Mouse (Mus musculus): ENCODE data around the gene Morc2a.
"Not testable (repeated sequence)": the region's sequence is repeated elsewhere in the genome, so short reads cannot be mapped to it uniquely, and the experiment has no call there.

Morc2a gene

DNA sequence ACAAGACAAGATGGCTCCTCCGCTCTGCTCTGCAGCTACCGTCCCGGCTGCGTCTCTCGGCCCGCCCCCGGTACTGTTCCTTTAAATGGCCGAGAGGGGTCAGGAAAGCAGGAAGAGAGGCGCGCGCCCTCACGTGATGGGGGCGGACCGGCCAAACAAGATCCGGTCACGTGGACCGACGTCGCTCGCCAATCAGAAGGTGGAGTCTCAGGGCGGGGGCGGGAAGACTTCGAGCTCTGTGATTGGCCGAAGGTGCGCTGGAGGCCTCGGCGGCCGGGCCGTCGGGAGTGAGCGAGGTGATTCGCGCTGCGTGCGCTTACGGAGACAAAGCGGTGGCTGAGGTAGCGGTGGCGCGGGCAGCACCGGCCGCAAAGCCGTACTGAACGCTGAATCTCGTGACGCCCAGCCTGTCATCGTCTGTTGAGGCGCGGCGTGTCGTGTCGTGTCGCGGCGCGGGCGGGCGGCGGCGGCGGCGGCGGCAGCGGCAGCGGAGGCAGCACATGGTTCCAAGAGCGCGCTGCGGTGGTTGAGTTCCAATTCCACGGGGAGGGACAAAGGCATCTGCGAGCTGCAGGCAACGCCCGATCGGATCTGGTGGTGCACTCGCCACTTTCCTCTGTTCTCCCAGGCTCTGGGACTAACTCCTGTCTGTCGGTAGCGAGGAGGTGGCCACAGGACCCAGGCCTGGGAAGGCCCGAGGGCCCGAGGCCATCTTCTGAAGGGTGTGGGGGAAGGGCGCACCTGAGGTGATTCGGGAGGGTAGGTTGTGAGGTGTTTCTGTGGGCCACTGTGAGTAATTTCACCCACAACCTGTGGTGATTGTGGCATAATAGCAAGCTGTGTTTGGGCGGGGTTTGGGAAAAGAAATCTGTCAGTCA is at the start of gene Morc2a:
Gene Morc2a, plus strand, starts transcription at position 228 of the 878 bp plus-strand sequence.
- peak; percentile 95 for DNase-seq (ENCODE audit: low spot score)

DNA sequence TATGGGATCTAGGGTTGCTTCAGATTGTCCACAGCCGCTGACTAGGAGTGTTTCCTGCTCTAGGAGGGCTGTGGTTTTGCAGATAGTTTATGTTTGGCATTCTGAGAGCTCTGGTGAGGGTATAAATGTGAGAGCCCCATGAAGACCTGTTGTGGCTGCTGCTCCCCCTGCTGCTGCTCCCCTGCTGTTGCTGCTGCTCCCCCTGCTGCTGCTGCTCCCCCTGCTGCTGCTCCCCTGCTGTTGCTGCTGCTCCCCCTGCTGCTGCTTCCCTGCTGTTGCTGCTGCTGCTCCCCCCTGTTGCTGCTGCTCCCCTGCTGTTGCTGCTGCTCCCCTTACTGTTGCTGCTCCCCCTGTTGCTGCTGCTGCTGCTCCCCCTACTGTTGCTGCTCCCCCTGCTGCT is 47.0 kb upstream of the Morc2a start:
- DNase-seq (ENCODE audit: low spot score), result not testable (repeated sequence)

GRCm38 (mm10) chr11:3602687-3603086 is 46.3 kb upstream of the Morc2a start:
- peak; percentile 24 for DNase-seq (ENCODE audit: low spot score)

GRCm38 (mm10) chr11:3606456-3606855 is 42.5 kb upstream of the Morc2a start:
- DNase-seq (ENCODE audit: low spot score), result no peak

DNA sequence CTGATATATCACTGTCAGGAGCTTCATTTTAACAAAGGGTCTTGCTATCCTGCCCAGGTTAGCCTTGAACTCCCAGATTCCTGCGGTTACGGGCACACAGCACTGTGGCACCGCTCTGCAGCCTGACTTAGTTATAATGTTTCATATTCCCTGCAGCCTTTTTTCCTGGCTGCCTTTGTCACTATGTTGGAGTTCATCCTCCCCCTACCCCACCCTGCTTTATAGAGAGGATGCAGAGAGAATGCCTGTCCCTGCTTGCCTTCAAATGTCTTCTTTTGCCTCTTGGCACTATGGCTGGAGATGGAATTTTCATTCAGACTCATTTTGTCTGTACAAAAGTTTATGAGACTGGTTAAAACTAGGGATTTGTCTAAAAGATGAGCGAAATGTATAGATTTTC is 33.4 kb upstream of the Morc2a start:
- no peak for DNase-seq (ENCODE audit: low spot score)

DNA sequence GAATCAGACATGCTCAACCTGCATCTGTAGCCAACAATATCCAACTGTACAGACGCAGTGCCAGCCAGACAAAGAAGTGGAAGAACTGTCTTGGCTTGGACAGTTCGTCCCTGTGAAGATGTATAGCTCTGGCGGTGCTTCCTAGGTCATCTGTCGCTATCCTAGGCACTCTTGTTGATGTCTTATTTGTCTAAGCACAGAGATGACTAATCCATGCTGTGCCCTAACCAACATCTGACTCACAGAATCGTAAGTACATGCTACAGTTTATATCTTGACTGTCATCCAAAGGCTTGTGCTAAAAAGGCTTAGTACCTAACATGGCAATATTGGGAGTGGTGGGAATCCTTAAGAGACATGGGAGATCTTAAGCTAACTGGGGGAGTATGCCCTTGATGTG is 26.2 kb upstream of the Morc2a start:
- DNase-seq (ENCODE audit: low spot score), result no peak

GRCm38 (mm10) chr11:3624391-3625027 is 24.5 kb upstream of the Morc2a start:
- DNase-seq (ENCODE audit: low spot score), result no peak

- DNase-seq (ENCODE audit: low spot score), result peak; percentile 25
Measured at GRCm38 (mm10) chr11:3628999-3629491, 19.9 kb upstream of the Morc2a start.

- peak; percentile 9 for DNase-seq (ENCODE audit: low spot score)
Measured at GRCm38 (mm10) chr11:3633269-3633668, 15.7 kb upstream of the Morc2a start.

- no peak for DNase-seq (ENCODE audit: low spot score)
Measured at GRCm38 (mm10) chr11:3647688-3648087, 1.3 kb upstream of the Morc2a start.

DNA sequence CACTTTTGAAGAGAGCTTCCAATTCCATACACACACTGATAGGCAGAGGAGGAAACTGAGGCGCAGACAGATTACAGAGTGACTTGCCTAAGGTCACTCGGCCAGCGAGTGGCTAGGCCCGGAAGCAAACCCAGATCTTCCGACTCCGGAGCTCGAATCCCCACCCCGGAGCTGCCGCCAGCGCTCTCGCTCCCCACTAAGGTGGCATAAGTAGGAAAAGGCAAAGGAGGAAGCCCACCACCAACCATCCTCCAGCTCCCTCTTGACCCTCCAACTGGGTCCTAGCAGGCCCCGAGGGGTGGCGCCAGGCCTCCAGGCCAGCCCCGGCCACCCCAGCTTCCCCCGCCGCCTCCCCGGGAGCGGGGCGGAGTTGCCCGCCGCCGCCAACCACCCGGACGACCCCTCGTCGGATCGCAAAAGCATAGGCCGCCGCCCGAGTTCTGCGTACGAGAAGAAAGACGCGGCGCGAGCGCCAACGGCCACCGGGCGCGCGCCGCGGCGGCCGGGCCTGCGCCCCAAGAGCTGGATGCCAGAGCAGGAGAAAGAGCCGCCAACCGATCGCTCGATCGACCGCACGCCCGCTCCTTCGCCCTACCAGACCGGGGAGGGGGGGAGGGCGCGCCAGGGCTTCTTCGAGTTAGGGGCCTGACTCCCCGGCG is 557 bp upstream of the Morc2a start:
- DNase-seq (ENCODE audit: low spot score), result no peak

GRCm38 (mm10) chr11:3650141-3650540 is 1.1 kb downstream of the Morc2a start:
- DNase-seq (ENCODE audit: low spot score), result no peak

- no peak for DNase-seq (ENCODE audit: low spot score)
Measured at GRCm38 (mm10) chr11:3661964-3662363, 13.0 kb downstream of the Morc2a start.

DNA sequence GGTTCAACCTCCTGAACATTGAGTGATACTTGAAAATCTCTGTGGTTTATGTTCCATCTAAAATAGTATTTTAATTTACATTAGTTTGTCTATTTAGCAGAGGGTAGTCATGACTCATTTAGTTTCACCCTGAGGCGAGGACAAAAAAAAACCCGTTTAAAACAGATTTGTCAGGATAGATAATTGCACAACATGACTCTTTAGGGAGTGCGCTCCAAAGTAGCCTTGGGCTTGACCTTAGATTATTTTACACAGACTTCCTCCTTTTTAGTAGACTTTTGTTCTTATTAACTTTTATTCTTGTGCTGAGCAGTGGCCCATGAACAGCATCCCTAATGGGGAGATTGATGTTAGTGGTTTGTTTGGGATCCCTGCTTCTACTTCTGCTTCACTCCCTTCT is 18.5 kb downstream of the Morc2a start:
- DNase-seq (ENCODE audit: low spot score), result no peak

DNA sequence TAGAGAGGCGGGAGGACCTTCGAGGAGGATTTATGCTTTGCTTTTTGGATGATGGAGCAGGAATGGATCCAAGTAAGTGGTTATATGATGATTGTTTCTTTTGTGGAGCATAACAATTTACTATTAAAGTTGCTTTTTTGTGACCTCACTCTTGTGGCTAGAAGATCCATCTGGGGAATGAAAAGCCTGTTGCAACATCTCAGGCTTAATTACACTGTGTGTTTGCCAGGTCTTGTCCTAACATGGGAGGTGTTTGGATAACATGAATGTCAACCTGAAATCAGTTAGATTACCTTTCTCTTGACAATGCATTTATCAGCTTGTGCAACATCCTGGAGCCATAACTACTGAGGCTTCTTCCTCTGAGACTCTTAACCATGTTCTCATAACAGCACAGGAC is 19.8 kb downstream of the Morc2a start:
- DNase-seq (ENCODE audit: low spot score), result no peak

DNA sequence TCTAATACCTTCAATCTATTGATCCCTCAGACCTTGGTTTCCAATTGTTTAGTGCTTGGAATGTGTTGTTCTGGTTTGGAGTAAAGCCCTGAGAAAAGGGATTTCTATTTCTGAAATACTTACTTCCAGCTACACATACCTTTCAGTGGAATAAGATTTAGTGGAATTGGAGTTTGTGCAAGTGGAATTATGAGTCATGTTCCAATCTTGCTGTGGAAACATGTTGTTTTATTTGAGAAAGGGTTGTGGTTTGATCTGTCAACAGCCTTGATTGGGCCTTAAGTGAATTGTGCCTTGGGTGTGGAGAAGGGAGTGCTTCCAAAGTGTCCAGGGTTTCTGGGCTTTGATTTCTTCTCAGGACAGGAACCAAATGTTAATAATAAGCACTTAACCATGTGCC is 20.9 kb downstream of the Morc2a start:
- DNase-seq (ENCODE audit: low spot score), result no peak

DNA sequence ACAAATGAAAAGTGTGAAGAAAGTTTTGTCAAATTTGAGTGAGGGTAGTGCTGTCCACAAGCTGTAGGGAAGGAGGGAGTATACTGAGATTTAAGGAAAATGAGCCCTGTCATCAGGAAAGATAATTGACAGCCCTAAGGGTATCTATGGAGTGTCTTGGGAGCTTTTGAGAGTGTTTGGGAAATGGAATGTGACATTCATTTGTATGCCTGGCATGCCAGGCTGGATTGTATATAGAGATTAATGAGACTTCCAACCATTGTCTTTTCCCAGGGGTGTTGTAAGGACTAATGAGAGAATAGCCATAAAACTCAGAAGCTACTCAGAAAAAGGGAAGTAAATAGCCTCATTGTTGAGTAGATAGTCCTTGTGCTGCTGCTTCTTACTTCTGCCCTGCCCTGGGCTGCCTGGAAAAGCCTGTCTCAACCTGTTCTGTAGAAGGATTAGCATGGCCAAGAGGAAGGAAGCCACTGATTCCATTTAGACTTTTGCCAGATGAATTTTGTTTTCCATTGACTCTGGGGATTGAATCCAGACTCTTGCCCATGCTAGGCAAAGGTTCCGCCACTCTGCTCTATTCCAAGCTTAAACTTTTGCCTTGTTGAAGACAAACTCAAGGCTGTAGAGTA is 22.1 kb downstream of the Morc2a start:
- DNase-seq (ENCODE audit: low spot score), result no peak

DNA sequence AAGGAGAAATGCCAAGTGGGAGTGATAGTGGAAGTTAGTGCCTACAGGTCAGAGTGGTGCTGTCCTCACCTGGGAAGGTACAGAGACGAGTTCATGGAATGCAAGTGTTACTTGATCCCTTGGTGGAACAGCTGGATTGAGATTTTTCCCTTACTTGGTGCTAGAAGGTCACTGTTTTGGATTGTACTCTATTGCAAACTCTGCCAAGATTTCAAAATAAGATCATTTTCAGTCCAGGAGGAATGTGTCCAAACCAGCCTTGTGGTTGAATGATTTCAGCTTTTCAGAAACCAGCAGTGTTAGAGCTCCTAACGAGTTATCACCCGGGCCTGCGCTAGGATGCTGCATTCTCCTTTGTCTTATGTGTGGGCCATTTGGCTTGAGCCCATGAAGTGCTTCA is 25.6 kb downstream of the Morc2a start:
- DNase-seq (ENCODE audit: low spot score), result no peak

- no peak for DNase-seq (ENCODE audit: low spot score)
Measured at GRCm38 (mm10) chr11:3676423-3676822, 27.4 kb downstream of the Morc2a start.

GRCm38 (mm10) chr11:3677204-3677603 is 28.2 kb downstream of the Morc2a start:
- no peak for DNase-seq (ENCODE audit: low spot score)

DNA sequence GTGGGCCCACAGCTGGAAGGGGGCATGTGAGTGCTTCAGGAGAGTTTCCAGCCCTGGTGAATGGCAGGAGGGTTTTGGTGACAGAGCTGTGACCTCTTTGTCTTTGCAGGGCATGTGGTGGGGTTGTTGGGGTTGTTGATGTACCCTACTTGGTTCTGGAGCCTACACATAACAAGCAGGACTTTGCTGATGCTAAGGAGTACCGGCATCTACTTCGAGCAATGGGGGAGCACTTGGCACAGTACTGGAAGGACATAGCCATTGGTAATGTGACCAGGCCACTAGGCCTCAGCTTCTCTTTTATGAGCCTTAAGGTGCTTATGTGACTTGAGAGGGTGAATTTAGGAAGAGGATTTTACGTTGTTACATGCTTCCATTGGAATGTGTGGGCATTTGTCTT is 30.8 kb downstream of the Morc2a start:
- DNase-seq (ENCODE audit: low spot score), result no peak

GRCm38 (mm10) chr11:3683696-3684095 is 34.7 kb downstream of the Morc2a start:
- DNase-seq (ENCODE audit: low spot score), result no peak
